In genomic region chr3:123132101-123132500, GRCm38 (mm10) we compare ENCODE assay signal across 14 mouse cellular contexts.
"Had no signal": no experiment of that assay in that cellular context is flagged by ENCODE, and none has a peak within 500 bp of the region (broad histone marks: within the 10 kb centered on the region; RNA-seq: fewer than 3 reads in every experiment).

No protein-coding gene starts in this region.

- H3K4me1 ChIP-seq: megakaryocyte, embryonic 14.5 days; midbrain, embryonic 13.5 days; midbrain, embryonic 15.5 days; neural tube, embryonic 12.5 days had no signal

- H3K4me2 ChIP-seq: lung, embryonic 15.5 days; midbrain, embryonic 11.5 days; midbrain, embryonic 13.5 days; midbrain, embryonic 15.5 days; neural tube, embryonic 12.5 days had no signal

- H3K36me3 ChIP-seq: lung, embryonic 15.5 days; midbrain, embryonic 13.5 days; midbrain, embryonic 15.5 days; neural tube, embryonic 12.5 days had no signal

- ATAC-seq: liver, postnatal 0 days; midbrain, embryonic 13.5 days; midbrain, embryonic 15.5 days had no signal

- H3K27me3 ChIP-seq: lung, embryonic 15.5 days; megakaryocyte, embryonic 14.5 days; midbrain, embryonic 13.5 days; midbrain, embryonic 15.5 days; neural tube, embryonic 12.5 days had no signal

- DNase-seq: liver, postnatal 0 days; lung, adult 2 months; lung, postnatal 10 days; right cerebral cortex, postnatal 14 days; thymus, adult 18-20 months; thymus, postnatal 14 days; thymus, postnatal 36 days had no signal

- H3K4me3 ChIP-seq: lung, embryonic 15.5 days; megakaryocyte, embryonic 14.5 days; midbrain, embryonic 13.5 days; midbrain, embryonic 15.5 days; neural tube, embryonic 12.5 days had no signal

- H3K9me3 ChIP-seq: lung, embryonic 15.5 days; megakaryocyte, embryonic 14.5 days; midbrain, embryonic 13.5 days; midbrain, embryonic 15.5 days; neural tube, embryonic 12.5 days had no signal

- H3K27ac ChIP-seq: lung, embryonic 15.5 days; macrophage; midbrain, embryonic 13.5 days; midbrain, embryonic 15.5 days; neural tube, embryonic 12.5 days had no signal

- H3K9ac ChIP-seq: liver, postnatal 0 days; lung, embryonic 15.5 days; midbrain, embryonic 13.5 days; midbrain, embryonic 15.5 days; neural tube, embryonic 12.5 days had no signal
